Mouse (Mus musculus) olfactory bulb, adult 2 months (tissue): Measurements from ENCODE around the gene Ints6. TPM values are rescaled to one million over a fixed set of nuclear protein-coding genes. Genes with fewer than 3 reads are reported as not detected.

Source experiments
- H3K27ac ChIP-seq: fragments of 200-500 bp; 2 replicates; pipeline ENCODE4 v1.5.1; 2012; ENCODE audit warnings: low read depth, low read length; ENCODE audit not compliant: insufficient read depth
- H3K4me1 ChIP-seq: fragments of 200-500 bp; 2 replicates; pipeline ENCODE4 v1.6.1; 2012; ENCODE audit warnings: low read length; ENCODE audit not compliant: control insufficient read depth, insufficient read depth
- H3K4me3 ChIP-seq: fragments of 200-500 bp; 2 replicates; pipeline ENCODE4 v1.5.1; 2012; ENCODE audit warnings: mild to moderate bottlenecking, low read depth, low read length, moderate library complexity; ENCODE audit not compliant: insufficient read depth
- CTCF ChIP-seq: fragments of 200-500 bp; IDR thresholded peaks from 2 replicates; pipeline ENCODE4 v1.5.1; 2012; ENCODE audit warnings: low read depth, mild to moderate bottlenecking, low read length, moderate library complexity; ENCODE audit not compliant: insufficient read depth
- POLR2A ChIP-seq: fragments of 200-500 bp; IDR thresholded peaks from 2 replicates; pipeline ENCODE4 v1.6.1; 2012; ENCODE audit warnings: mild to moderate bottlenecking, low read depth, low read length, moderate library complexity; ENCODE audit not compliant: insufficient read depth
- WGBS: fragments of 180-500 bp; shearing (Covaris S2); methylation state at CpG from one replicate; pipeline ENCODE4 v1.1.7; 2018; 5-methylcytosine and 5-hydroxymethylcytosine counted together
- polyA plus RNA-seq: library from polyadenylated mRNA; stranded (reverse); fragments of >200 nt; gene quantifications from 2 replicates; pipeline ENCODE4 v1.2.4, GENCODE M21; 2012; ENCODE audit warnings: low replicate concordance; ENCODE audit not compliant: missing spikeins, insufficient read depth, insufficient read length

Gene Ints6
- polyA plus RNA-seq, 1 experiment: not detected

DNA sequence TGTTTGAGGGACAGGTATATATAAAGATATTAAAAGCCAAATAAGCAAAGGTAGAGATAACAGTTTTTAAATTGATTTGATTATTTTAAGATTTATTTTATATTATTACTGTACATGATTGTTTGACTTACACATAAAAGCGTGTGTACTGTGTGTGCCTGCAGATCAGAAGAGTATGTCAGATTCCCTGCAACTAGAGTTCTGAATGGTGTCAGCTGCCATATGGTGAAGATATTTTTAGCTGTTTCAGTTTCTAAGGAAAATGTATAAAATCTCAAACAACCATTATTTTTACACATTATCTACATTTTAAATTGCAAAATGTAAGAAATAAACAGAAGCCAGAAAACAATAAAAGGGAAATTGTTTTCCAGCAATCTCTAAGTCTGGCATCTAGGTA lies 39.3 kb downstream of the Ints6 start:
- Histone ChIP-seq H3K4me3 (no peak overlapping the region), H3K4me1 (no peaks in the 10 kb centered on the region), H3K27ac (no peak overlapping the region)
- 92% methylated on average over 1 of the region's 1 CpGs for WGBS
- no peak for TF ChIP-seq POLR2A
- no peak for TF ChIP-seq CTCF

DNA sequence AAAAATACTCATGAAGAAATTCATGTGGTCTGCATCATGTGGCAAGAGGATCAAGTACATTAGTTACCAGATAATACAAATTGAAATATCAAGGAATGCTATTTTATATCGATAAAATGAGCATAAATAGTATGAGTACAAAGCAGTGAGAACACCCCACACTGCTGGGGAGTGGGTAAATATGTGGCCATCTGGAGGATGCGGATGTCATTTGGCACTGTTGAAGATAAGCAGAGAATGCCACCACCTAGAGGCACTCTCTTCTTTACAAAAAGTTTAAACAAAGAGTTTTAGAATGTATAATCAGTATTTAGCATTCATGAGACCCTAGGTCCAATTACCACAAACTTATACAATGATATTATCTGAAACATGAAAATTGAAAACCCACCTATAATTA lies 42.8 kb downstream of the Ints6 start:
- WGBS: 72% methylated on average over 2 of the region's 2 CpGs
- TF ChIP-seq CTCF (no peak), POLR2A (no peak)
- no peak overlapping the region for H3K4me3 ChIP-seq
- no peaks in the 10 kb centered on the region for H3K4me1 ChIP-seq
- no peak overlapping the region for H3K27ac ChIP-seq

DNA sequence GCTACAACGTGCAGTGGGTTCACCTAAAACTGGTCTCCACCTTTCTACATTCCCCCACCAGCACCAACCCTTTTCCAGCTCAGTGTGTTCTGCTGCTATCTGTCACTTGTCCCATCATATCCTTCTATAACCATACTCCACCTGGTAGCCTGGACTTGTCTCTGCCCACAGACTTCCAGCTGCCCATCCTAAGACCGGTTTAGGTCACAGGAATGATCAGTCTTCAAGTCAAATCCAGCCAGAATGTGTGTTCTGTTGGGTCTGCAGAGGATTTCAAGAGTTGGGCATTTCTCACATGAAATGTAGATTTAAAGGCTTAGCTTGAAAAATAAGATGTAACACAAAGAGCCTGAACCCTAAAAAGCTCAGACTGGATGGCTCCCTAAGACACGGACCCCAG lies 87.3 kb downstream of the Ints6 start:
- 84% methylated on average over 3 of the region's 3 CpGs for WGBS
- Histone ChIP-seq H3K27ac (no peak overlapping the region), H3K4me3 (no peak overlapping the region), H3K4me1 (no peaks in the 10 kb centered on the region)
- no peak for TF ChIP-seq POLR2A
- TF ChIP-seq CTCF: no peak

DNA sequence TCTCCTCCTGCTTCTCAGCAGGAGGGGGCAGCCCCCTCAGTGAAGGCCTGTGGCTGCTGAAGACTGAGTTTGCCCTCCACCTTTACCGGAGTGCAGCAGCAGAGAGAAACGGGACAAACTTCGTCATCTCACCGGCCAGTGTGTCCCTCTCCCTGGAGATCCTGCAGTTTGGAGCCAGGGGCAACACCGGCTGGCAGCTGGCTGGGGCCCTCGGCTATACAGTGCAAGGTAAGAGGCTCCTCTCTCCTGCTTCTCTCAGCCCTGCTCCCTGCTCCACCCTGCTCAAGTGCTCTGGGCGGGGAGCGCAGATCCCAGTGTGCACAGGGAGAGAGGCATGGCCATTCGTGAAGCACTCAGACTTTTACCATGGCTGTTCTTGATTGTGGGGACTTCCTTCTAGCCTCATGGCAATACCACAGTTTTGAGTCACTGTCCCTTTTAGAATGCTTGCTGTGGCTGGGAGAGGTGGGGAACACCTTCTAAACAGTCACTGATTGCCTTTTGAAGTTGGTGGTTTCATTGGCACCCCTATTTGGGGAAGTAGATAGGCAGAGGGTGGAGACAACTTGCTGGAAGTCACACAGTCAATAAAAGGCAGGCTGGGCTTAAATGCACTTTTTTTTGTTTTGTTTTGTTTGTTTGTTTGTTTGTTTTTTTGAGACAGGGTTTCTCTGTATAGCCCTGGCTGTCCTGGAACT lies 95.8 kb downstream of the Ints6 start:
- Histone ChIP-seq H3K27ac (no peak overlapping the region), H3K4me3 (no peak overlapping the region), H3K4me1 (peaks cover 3% of the 10 kb centered on the region; the same call in 1 of the 2 replicates)
- TF ChIP-seq POLR2A (no peak), CTCF (no peak)
- WGBS: 75% methylated on average over 9 of the region's 9 CpGs

DNA sequence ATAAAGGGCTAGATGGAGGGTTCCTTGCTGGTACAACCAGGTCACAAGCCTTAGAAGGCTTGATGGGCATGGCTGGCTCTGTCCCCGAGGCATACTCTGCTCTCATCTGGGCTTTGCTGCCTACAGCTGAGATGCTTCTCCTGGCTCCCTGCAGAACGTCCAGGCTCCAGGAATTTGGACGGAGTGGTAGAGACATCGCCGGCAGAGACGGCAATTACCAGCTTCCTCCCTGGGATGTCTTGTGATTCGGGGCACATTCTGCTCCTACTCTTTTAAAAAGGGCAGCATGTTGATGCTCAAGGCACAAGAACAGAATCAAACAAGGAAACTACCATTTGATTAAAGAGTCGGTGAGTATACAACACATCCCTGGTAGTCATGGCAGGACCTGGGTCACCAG lies 97.6 kb downstream of the Ints6 start, which contains the start of gene Serpine3:
Serpine3 (plus strand) TSS at position 301 of the 400 bp plus-strand sequence.
- Histone ChIP-seq H3K27ac (no peak within 1 kb of the TSS), H3K4me3 (no peak within 1 kb of the TSS), H3K4me1 (peaks cover 3% of the 10 kb centered on the region; the same call in 1 of the 2 replicates)
- no peak for TF ChIP-seq CTCF
- no peak for TF ChIP-seq POLR2A
- 68% methylated on average over 8 of the region's 8 CpGs for WGBS

DNA sequence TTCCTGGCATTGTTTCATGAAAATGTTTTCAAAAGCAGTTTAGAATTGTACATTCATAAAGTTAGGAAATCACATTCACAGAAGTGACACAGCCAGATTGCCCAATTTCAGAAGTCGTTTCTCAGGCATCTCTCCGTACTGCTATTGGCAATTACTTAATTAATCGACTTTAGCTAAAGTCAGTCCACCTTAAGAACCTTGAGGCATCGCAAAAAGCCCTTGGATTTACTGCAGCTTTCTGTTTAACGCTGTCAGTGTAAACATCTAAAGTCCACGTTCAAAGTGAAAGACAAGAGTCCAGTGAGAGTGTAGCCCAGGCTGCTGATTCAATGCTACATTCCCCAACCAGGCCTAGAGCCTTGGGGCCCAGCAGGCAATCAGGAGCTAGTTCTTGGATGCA lies 98.6 kb downstream of the Ints6 start:
- TF ChIP-seq CTCF (no peak), POLR2A (no peak)
- H3K4me3 ChIP-seq: no peak overlapping the region

DNA sequence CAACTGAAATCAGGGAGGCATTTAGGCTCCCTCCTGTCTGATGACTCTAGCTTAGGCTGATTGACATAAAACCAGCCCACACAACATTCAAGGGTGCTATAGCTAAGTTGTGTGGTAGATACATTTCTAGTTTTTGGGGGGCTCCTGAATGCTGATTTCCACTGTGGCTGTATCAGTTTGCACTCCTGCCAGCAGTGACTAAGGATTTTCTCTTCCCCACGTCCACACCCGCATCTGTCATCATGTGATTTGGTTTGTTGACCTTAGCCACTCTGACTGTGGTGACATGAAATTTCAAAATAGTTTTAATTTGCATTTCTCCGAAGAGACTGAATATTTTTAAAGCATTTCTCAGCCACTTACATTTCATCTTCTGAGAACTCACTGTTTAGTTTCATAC lies 103.5 kb downstream of the Ints6 start:
- TF ChIP-seq POLR2A: no peak
- WGBS: 84% methylated on average over 3 of the region's 3 CpGs
- H3K4me3 ChIP-seq: no peak overlapping the region
- no peak overlapping the region for H3K27ac ChIP-seq
- H3K4me1 ChIP-seq: no peaks in the 10 kb centered on the region

More for the DNA sequence above, 98.6 kb downstream of the Ints6 start:
- Histone ChIP-seq H3K4me1 (peaks cover 3% of the 10 kb centered on the region; the same call in 1 of the 2 replicates), H3K27ac (no peak overlapping the region)
- WGBS: 78% methylated on average over 6 of the region's 6 CpGs

DNA sequence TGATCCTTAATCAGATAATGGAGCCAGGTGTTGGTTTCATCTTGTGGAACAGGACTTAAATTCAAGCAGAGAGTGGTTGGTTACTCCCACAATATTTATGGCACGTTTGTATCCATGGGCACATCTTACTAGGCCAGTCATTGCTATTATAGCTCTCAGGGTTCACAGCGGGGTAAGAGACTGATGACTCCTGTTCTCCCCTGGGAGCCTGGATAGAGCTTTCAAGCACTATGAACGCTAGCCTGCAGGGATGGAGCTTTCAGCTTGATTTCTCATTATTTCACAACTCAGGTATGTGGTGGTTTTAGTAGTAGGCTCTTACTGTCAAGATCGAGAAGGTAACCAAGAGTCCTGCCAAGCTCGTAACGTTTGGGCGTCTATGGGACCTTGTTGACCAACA lies 105.0 kb downstream of the Ints6 start:
- Histone ChIP-seq H3K27ac (no peak overlapping the region), H3K4me3 (no peak overlapping the region), H3K4me1 (no peaks in the 10 kb centered on the region)
- 90% methylated on average over 7 of the region's 7 CpGs for WGBS
- no peak for TF ChIP-seq POLR2A
- TF ChIP-seq CTCF: no peak

DNA sequence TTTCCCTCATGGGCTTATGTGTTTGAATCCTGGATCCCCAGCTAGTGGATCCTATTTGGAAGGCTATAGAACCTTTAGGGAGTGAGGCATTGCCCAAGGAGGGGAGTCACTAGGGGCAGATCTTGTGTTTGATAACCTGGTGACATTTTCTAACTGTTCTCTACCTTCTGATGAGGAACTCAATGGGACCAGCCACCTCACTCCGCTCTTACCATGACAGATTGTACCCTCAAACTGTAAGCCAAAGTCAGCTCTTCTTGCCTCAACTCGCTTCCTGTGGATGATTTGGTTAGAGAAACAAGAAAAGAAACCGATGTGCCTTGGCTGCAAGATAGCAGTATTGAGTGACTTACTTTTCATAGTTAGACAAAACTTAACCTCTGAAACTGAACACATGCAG lies 109.2 kb downstream of the Ints6 start:
- TF ChIP-seq POLR2A: no peak
- TF ChIP-seq CTCF: no peak
- Histone ChIP-seq H3K4me3 (no peak overlapping the region), H3K4me1 (no peaks in the 10 kb centered on the region), H3K27ac (no peak overlapping the region)
- WGBS: 95% methylated on average over 3 of the region's 3 CpGs

DNA sequence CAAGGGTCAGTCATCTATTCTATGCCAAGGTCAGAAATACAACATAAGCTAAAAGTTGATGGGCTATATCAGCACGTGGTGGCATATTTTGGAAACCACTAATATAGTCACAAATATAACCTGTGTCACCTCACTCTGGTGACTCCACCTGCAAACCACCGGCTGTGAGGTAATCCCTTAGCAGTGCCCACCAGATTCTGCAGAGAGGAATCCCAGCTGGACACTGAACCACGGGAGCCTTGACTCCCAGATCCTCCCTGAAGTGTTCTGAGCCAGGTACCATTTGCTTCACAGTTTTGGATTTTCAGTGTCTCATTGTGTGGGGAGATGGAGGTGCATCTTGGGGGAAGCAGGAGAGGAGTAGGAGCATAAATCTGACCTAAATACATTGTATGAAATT lies 110.6 kb downstream of the Ints6 start:
- no peak for TF ChIP-seq CTCF
- no peak for TF ChIP-seq POLR2A
- H3K4me3 ChIP-seq: no peak overlapping the region
- WGBS: 77% methylated on average over 3 of the region's 3 CpGs
- no peak overlapping the region for H3K27ac ChIP-seq
- no peaks in the 10 kb centered on the region for H3K4me1 ChIP-seq
